9 mouse cellular contexts compared by ENCODE assay signal in the genomic region with DNA sequence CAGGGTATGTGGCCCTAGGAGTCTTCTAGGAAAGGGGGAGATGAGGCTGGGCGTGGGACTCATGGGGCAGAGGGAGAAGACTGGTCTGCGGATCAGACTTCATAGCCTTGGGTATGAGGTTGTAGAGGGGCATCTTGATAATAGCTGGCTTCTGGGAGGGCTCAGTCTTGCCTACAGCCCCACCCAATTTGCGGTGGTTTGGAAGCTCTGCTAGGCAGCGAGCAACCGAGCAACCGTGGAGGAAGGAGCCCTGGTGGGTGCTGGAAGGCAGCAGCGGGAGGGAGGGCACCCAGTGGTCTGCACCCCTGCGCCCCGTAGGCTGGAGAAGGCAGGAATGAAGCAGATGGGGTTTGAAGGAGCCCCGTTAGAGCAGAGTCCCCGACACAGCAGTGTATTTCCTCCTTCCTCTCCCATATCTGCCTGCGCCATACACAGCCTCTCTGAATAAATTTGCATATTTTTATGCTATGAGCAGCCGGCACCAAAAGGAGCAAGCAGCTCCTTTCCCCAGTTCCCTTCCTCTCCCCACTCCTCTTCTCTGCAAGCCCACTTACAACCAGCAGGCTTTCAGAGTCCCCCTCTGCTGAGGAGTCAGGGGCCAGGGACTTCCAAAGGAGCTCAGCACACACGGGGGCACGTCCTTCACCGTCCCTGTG. TPM values are rescaled to one million over a fixed set of nuclear protein-coding genes. Genes with fewer than 3 reads are reported as not detected.
DNase-seq lines count a peak whose midpoint lies in the region; ATAC-seq and TF ChIP-seq lines count a peak whose summit lies in the region.
"Had no signal": no experiment of that assay in that cellular context is flagged by ENCODE, and none has a peak within 500 bp of the region (broad histone marks: within the 10 kb centered on the region; RNA-seq: fewer than 3 reads in every experiment).

No protein-coding gene starts in this region.

- H3K4me1 ChIP-seq in embryonic facial prominence, embryonic 15.5 days = peaks cover 9% of the 10 kb centered on the region
- no peaks in the 10 kb centered on the region for H3K4me1 ChIP-seq in intestine, postnatal 0 days (replicated peaks; ENCODE audit: control insufficient read depth, insufficient read depth, low read length)
- H3K4me1 ChIP-seq in neural tube, embryonic 13.5 days (replicated peaks) = peaks cover 14% of the 10 kb centered on the region

- H3K27ac ChIP-seq in left cerebral cortex, adult 2 months = peak overlapping the region; percentile 93
- H3K27ac ChIP-seq in embryonic facial prominence, embryonic 15.5 days (replicated peaks) = no peak overlapping the region
- no peak overlapping the region for H3K27ac ChIP-seq in intestine, postnatal 0 days (ENCODE audit: low read depth, low read length)
- H3K27ac ChIP-seq in neural tube, embryonic 13.5 days (replicated peaks) = peak overlapping the region; percentile 52

- TF ChIP-seq CTCF in left cerebral cortex, adult 2 months (IDR thresholded peaks at IDR 0.05) = no peak
- no peak for TF ChIP-seq CTCF in intestine, postnatal 0 days (IDR thresholded peaks at IDR 0.05; ENCODE audit: low read depth)

- WGBS in embryonic facial prominence, embryonic 15.5 days = 30% methylated on average over 16 of the region's 16 CpGs
- 24% methylated on average over 16 of the region's 16 CpGs for WGBS in intestine, postnatal 0 days
- WGBS in neural tube, embryonic 13.5 days = 28% methylated on average over 16 of the region's 16 CpGs

- no peaks in the 10 kb centered on the region for H3K36me3 ChIP-seq in embryonic facial prominence, embryonic 15.5 days
- H3K36me3 ChIP-seq in intestine, postnatal 0 days (ENCODE audit: control insufficient read depth, insufficient read depth) = no peaks in the 10 kb centered on the region
- no peaks in the 10 kb centered on the region for H3K36me3 ChIP-seq in neural tube, embryonic 13.5 days

- H3K9ac ChIP-seq in embryonic facial prominence, embryonic 15.5 days = no peak overlapping the region
- no peak overlapping the region for H3K9ac ChIP-seq in intestine, postnatal 0 days (ENCODE audit: low read depth, low read length)
- H3K9ac ChIP-seq in neural tube, embryonic 13.5 days = peak overlapping the region; percentile 51; the same call in 1 of the 2 replicates

- H3K4me2 ChIP-seq in embryonic facial prominence, embryonic 15.5 days (replicated peaks) = peak overlapping the region; percentile 40
- H3K4me2 ChIP-seq in intestine, postnatal 0 days (replicated peaks; ENCODE audit: low read depth) = peak overlapping the region; percentile 46
- peak overlapping the region; percentile 34 for H3K4me2 ChIP-seq in neural tube, embryonic 13.5 days

- intact Hi-C loops in left cerebral cortex, adult 2 months (cut with DNase I) = loop anchor here (5.0 kb wide), 1 partner anchor 337 kb away; the partner anchor contains the start of gene Mn1

- peak overlapping the region; percentile 30 for H3K4me3 ChIP-seq in left cerebral cortex, adult 2 months
- peak overlapping the region; percentile 13; the same call in 1 of the 2 replicates for H3K4me3 ChIP-seq in embryonic facial prominence, embryonic 15.5 days (replicated peaks)
- no peak overlapping the region; the same call in 1 of the 2 replicates for H3K4me3 ChIP-seq in intestine, postnatal 0 days (ENCODE audit: low read depth, low read length)
- no peak overlapping the region for H3K4me3 ChIP-seq in neural tube, embryonic 13.5 days

- no peaks in the 10 kb centered on the region for H3K9me3 ChIP-seq in embryonic facial prominence, embryonic 15.5 days (replicated peaks)
- H3K9me3 ChIP-seq in intestine, postnatal 0 days (ENCODE audit: control insufficient read depth) = no peaks in the 10 kb centered on the region
- H3K9me3 ChIP-seq in neural tube, embryonic 13.5 days = no peaks in the 10 kb centered on the region

- 0 out of 2 replicates have a peak, but pooled peaks cover 3% of the 10 kb centered on the region for H3K27me3 ChIP-seq in embryonic facial prominence, embryonic 15.5 days
- H3K27me3 ChIP-seq in intestine, postnatal 0 days (replicated peaks; ENCODE audit: control insufficient read depth, insufficient read depth, low read length) = no peaks in the 10 kb centered on the region
- H3K27me3 ChIP-seq in neural tube, embryonic 13.5 days = no peaks in the 10 kb centered on the region

- ATAC-seq in embryonic facial prominence, embryonic 15.5 days (ENCODE audit: insufficient number of reproducible peaks, low FRiP score, low TSS enrichment, low read depth) = no peak
- ATAC-seq in intestine, postnatal 0 days = no peak
- no peak for ATAC-seq in neural tube, embryonic 13.5 days (ENCODE audit: low read depth)

- peak in 1 of 2 experiments; percentile 53 for DNase-seq in left cerebral cortex, adult 2 months (ENCODE audit: extremely low spot score in 1 of 2, low spot score in 2 of 2)
- DNase-seq in left cerebral cortex, adult 8-10 months (ENCODE audit: low spot score in 2 of 2) = no peak
- no peak for DNase-seq in cerebellum, postnatal 25 days
- DNase-seq in cerebellum, adult 9-10 months = no peak
- DNase-seq in ovary, postnatal 14 days (ENCODE audit: low spot score) = no peak

RNA-seq across cellular contexts. Expression of gene Gm26897, which starts 20.9 kb away (rescaled TPM):
- total RNA-seq in left cerebral cortex, adult 2 months (2021) = not detected
- not detected for total RNA-seq in left cerebral cortex, adult 8-10 months (2022)
- not detected in 2 replicates for polyA plus RNA-seq in embryonic facial prominence, embryonic 15.5 days (2015; fragmentation: Nextera tagmentation; extraction: Ambion mirVana)
- not detected in 2 replicates for polyA plus RNA-seq in intestine, postnatal 0 days (2015; fragmentation: Nextera tagmentation; extraction: Ambion mirVana)
- not detected in 2 replicates for polyA plus RNA-seq in neural tube, embryonic 13.5 days (2015; fragmentation: Nextera tagmentation; extraction: Ambion mirVana)
- polyA plus RNA-seq: limb, embryonic 11.5 days had no signal

Comparison
In these comparisons a context has a peak if more than half of its experiments do, and no peak if none do; other contexts are left out.
1. H3K27ac ChIP-seq: peak in left cerebral cortex, adult 2 months (single experiment) and neural tube, embryonic 13.5 days (single experiment); none in embryonic facial prominence, embryonic 15.5 days (single experiment) and intestine, postnatal 0 days (single experiment).
2. H3K4me3 ChIP-seq: peak in left cerebral cortex, adult 2 months (single experiment) and embryonic facial prominence, embryonic 15.5 days (single experiment); none in intestine, postnatal 0 days (single experiment) and neural tube, embryonic 13.5 days (single experiment).
3. Peak in every context shown above with its lines, with median percentiles within 50 percentile points of each other: H3K4me2 ChIP-seq.